Mouse (Mus musculus): ENCODE measurements around the gene Nudt17.
A peak's percentile ranks its signal among the peaks of the same experiment; 100 is the strongest.
"Not testable (repeated sequence)": the region's sequence is repeated elsewhere in the genome, so short reads cannot be mapped to it uniquely, and the experiment has no call there.

The Nudt17 gene

GRCm38 (mm10) chr3:96669727-96670468, 38.5 kb downstream of the Nudt17 start, which contains the start of gene Ankrd35:
Ankrd35 (plus strand) TSS chr3:96670131.
- DNase-seq (ENCODE audit: low spot score) = peak; percentile 87

DNA sequence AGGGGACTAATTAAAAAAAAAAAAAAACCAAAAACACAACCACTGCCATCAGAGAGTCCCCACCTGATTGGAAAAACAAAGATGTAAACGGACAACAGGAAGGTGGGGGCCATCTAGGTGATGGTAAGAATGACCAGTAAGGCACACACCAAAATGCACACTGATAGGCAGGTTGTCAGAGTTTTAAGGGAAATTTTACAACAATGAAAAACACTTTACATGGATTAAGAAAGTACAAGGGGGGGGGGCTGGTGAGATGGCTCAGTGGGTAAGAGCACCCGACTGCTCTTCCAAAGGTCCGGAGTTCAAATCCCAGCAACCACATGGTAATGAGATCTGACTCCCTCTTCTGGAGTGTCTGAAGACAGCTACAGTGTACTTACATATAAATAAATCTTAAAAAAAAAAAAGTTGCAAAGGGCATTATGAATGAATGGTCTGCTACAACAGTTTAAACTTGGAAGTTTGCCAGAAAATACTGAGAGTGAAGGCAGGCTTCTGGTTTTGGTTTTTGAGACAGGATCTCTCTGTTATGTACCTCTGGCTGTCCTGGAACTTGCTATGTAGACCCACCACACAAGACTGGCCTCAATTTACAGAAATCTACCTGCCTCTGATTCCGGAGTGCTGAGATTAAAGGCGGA, 39.8 kb downstream of the Nudt17 start:
- DNase-seq (ENCODE audit: low spot score) = no peak

DNA sequence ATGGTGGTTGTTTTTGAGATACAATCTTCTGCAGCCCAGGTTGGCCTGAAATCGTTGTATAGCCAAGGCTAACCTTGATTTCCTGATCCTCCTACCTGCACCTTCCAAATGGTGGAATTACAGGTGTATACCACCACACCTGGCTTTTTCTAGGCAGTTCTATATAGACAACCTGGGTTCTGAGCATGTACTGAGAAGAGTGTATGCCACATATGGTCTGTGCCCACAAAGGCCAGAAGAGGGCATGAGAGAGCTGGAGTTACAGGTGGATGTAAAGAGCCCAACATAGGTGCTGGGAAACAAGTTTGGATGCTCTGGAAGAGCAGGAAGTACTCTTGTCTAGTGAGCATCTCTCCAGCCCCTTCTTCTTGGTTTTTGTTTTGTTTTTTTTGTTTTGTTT, 41.0 kb downstream of the Nudt17 start:
- peak; percentile 58 for DNase-seq (ENCODE audit: low spot score)

- DNase-seq (ENCODE audit: low spot score) = no peak
Observed at GRCm38 (mm10) chr3:96666916-96667315, 41.4 kb downstream of the Nudt17 start.

DNA sequence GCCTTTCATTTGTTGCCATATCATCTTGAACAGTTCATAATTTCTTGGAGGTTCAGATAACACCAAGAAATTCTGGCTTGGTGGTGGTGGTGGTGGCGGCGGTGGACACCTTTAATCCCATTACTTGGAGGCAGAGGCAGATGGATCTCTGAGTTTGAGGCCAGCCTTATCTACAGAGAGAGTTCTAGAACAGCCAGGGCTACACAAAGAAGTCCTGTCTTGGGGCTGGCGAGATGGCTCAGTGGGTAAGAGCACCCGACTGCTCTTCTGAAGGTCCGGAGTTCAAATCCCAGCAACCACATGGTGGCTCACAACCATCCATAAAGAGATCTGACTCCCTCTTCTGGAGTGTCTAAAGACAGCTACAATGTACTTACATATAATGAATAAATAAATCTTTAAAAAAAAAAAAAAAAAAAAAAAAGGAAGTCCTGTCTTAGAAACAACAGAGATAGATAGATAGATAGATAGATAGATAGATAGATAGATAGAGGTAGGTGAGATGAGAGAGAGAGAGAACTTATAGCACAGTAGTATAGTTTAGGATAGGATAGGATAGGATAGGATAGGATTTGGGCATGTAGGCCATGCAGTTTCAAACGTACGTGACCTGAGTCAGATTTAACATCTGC, 42.5 kb downstream of the Nudt17 start:
- DNase-seq (ENCODE audit: low spot score) = not testable (repeated sequence)

DNA sequence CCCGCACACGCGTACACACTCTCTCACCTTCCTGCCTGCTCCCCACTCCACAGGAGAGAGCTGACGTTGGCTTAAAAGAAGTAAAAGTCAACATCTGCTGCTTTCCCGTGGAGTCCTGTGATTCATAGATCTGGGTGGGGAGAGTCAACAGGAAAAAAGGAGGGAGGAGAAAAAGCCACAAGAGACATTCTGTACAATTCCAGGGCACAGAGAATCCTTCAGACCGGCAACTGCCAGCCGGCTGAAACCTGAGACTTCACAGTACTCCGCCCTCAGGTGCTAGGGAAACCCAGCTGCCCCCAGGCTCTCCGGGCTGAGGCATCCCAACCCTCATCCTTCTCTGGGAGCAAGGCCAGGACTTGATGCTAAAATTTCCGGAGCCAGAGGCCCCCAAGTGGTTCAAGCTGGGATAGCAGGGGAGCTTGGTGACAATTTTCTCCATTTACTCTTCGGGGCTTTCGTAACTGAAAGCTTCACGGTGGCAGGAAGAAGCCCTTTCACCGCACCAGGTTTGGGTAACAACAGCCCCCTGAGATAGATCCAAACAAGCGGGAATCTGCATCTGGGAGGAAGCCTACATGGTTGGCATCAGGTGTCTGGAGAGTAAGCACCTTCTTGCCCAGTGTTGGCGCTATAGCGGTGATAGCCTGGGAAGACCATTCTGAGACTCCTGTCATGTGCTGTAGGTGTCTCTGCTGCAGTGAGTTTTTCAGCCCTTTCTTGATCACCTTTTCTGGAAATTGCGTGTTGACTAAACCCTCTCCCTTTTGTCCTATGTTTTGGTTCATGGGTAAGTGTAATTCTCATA, 44.7 kb downstream of the Nudt17 start:
- DNase-seq (ENCODE audit: low spot score) = peak; percentile 83

- no peak for DNase-seq (ENCODE audit: low spot score)
Observed at GRCm38 (mm10) chr3:96662731-96663316, 45.5 kb downstream of the Nudt17 start.

DNA sequence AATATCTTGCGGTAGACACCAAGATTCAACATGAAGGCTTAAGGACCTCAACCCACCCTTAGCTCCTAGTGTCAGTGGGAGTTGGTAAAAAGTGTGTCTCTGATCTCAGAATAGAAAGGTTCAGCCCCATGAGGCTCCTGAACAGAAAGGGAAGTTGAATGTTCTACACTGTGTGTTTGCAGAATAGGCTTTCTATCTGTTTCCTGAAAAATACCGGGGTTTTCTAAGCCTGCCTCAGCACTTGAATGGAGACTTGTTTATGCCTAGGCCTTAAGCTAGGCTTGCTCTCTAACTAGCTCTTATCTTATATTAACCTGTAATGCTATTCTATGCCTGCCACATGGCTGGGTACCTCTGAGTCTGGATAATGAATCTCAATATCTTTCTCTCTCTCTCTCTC, 47.5 kb downstream of the Nudt17 start:
- no peak for DNase-seq (ENCODE audit: low spot score)
